Mouse (Mus musculus): ENCODE measurements around the gene Krt18.

DNA sequence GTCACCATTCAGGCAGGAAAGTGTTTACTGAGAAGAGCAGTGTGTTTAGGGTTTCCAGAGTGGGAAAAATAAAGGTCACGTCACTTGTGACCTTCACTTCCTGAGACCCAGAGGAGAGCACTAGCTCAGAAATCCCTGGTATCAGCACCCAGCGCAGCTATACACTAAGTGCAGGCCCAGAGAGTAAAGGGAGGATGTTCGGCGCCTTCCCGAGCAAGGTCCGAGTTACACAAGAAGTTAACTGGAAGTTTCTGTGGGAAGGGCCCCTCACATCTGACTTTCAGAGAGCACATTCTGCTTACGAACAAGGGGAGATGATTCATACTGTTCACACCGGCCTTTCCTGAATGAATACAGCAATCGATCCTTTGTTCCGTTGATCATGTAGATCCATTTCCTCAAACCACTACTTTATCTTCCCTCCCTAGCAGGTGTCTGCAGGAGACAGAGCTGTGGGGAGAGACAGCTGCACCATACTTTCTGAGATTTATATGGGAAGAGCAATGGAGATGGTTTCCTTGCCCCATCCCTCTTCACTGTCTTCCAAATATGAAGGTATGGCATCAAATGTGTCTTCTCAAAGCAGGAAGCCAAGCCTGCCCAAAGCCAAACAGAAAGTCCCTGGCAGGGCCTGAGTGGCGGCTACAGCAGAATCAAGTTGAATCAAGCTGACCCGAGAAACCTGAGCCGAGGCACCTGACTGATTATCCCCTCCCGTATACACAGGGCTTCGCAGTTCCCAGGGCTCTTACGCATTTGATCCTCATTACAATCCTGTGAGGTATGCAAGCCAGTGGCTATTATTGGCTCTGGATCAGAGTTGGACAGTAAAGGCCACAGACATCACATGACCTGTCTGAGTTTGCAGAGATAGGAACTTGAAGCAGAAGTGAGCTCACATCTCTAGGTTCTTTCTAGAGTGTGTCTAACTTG is 6.4 kb downstream of the Krt18 start:
- TF ChIP-seq CTCF (IDR thresholded peaks at IDR 0.05; ENCODE audit: control insufficient read depth, insufficient read depth, low read length) = no peak
- TF ChIP-seq POLR2A (IDR thresholded peaks at IDR 0.05; ENCODE audit: borderline replicate concordance, control insufficient read depth, low read depth, low read length) = no peak
